25 mouse cellular contexts compared by ENCODE assay signal in genomic region chr14:97944643-97945268, GRCm38 (mm10).
DNase-seq lines count a peak whose midpoint lies in the region; ATAC-seq and TF ChIP-seq lines count a peak whose summit lies in the region.
"Had no signal": no experiment of that assay in that cellular context is flagged by ENCODE, and none has a peak within 500 bp of the region (broad histone marks: within the 10 kb centered on the region; RNA-seq: fewer than 3 reads in every experiment).

No protein-coding gene starts in this region.

- no peak for TF ChIP-seq CTCF in brain, embryonic 14.5 days (IDR thresholded peaks at IDR 0.05; ENCODE audit: borderline replicate concordance, extremely low read depth, insufficient read depth, insufficient read length)

- DNase-seq in midbrain, embryonic 11.5 days (ENCODE audit: low spot score, missing footprints), result no peak
- DNase-seq in brain, embryonic 14.5 days (ENCODE audit: low read depth), result peak; percentile 87
- DNase-seq in frontal cortex, postnatal 14 days (ENCODE audit: low spot score in 2 of 2), result no peak
- DNase-seq in spleen, postnatal 10 days (ENCODE audit: low spot score in 2 of 2), result no peak
- DNase-seq: adrenal gland, postnatal 36 days; cerebellum, adult 2 months; cerebellum, postnatal 25 days; heart, postnatal 14 days; kidney, adult 2 months; kidney, postnatal 36 days; right cerebral cortex, postnatal 25 days; thymus, adult 18-20 months; thymus, postnatal 25 days had no signal

- no peaks in the 10 kb centered on the region for H3K27me3 ChIP-seq in midbrain, embryonic 12.5 days
- no peaks in the 10 kb centered on the region for H3K27me3 ChIP-seq in midbrain, embryonic 11.5 days (ENCODE audit: control insufficient read depth, insufficient read depth, low read length)
- no peaks in the 10 kb centered on the region for H3K27me3 ChIP-seq in forebrain, embryonic 13.5 days
- no peaks in the 10 kb centered on the region for H3K27me3 ChIP-seq in hindbrain, embryonic 13.5 days
- H3K27me3 ChIP-seq: hindbrain, embryonic 15.5 days; intestine, embryonic 15.5 days; limb, embryonic 13.5 days; lung, embryonic 15.5 days had no signal

- no peak overlapping the region for H3K9ac ChIP-seq in midbrain, embryonic 12.5 days (replicated peaks)
- H3K9ac ChIP-seq in midbrain, embryonic 11.5 days (ENCODE audit: low read length), result no peak overlapping the region
- H3K9ac ChIP-seq in forebrain, embryonic 13.5 days, result no peak overlapping the region
- H3K9ac ChIP-seq in hindbrain, embryonic 13.5 days, result no peak overlapping the region
- H3K9ac ChIP-seq: hindbrain, embryonic 15.5 days; intestine, embryonic 15.5 days; limb, embryonic 13.5 days; lung, embryonic 15.5 days had no signal

- H3K27ac ChIP-seq in midbrain, embryonic 12.5 days (replicated peaks), result no peak overlapping the region
- H3K27ac ChIP-seq in midbrain, embryonic 11.5 days (ENCODE audit: low read depth, low read length), result no peak overlapping the region
- H3K27ac ChIP-seq in forebrain, embryonic 13.5 days, result no peak overlapping the region
- H3K27ac ChIP-seq in hindbrain, embryonic 13.5 days, result peak overlapping the region; percentile 42; the same call in 1 of the 2 replicates
- H3K27ac ChIP-seq: hindbrain, embryonic 15.5 days; intestine, embryonic 15.5 days; layer of hippocampus, adult 2 months; left cerebral cortex, adult 2 months; limb, embryonic 13.5 days; lung, embryonic 15.5 days; midbrain, embryonic 10.5 days had no signal

- 58% methylated on average over 9 of the region's 9 CpGs for WGBS in midbrain, embryonic 12.5 days
- WGBS in midbrain, embryonic 11.5 days, result 67% methylated on average over 9 of the region's 9 CpGs
- 38% methylated on average over 9 of the region's 9 CpGs for WGBS in forebrain, embryonic 13.5 days
- WGBS in hindbrain, embryonic 13.5 days, result 30% methylated on average over 9 of the region's 9 CpGs

- no peak overlapping the region for H3K4me2 ChIP-seq in midbrain, embryonic 12.5 days (replicated peaks)
- H3K4me2 ChIP-seq in midbrain, embryonic 11.5 days, result no peak overlapping the region
- no peak overlapping the region for H3K4me2 ChIP-seq in forebrain, embryonic 13.5 days
- H3K4me2 ChIP-seq in hindbrain, embryonic 13.5 days, result peak overlapping the region; percentile 23; the same call in 1 of the 2 replicates
- H3K4me2 ChIP-seq: hindbrain, embryonic 15.5 days; intestine, embryonic 15.5 days; limb, embryonic 13.5 days; liver, embryonic 11.5 days; lung, embryonic 15.5 days had no signal

- H3K9me3 ChIP-seq in midbrain, embryonic 12.5 days, result no peaks in the 10 kb centered on the region
- no peaks in the 10 kb centered on the region for H3K9me3 ChIP-seq in midbrain, embryonic 11.5 days (ENCODE audit: control insufficient read depth, low read length)
- no peaks in the 10 kb centered on the region for H3K9me3 ChIP-seq in forebrain, embryonic 13.5 days (replicated peaks)
- no peaks in the 10 kb centered on the region for H3K9me3 ChIP-seq in hindbrain, embryonic 13.5 days
- H3K9me3 ChIP-seq: hindbrain, embryonic 15.5 days; intestine, embryonic 15.5 days; limb, embryonic 13.5 days; lung, embryonic 15.5 days; midbrain, embryonic 10.5 days had no signal

- no peak for TF ChIP-seq POLR2A in brain, embryonic 14.5 days (IDR thresholded peaks at IDR 0.05; ENCODE audit: borderline replicate concordance, extremely low read depth, insufficient read depth, insufficient read length, poor library complexity, severe bottlenecking)

- ATAC-seq in midbrain, embryonic 12.5 days (ENCODE audit: low FRiP score, low read depth), result 0 out of 2 replicates have a peak, but pooled peaks have one; percentile 52
- no peak for ATAC-seq in midbrain, embryonic 11.5 days (ENCODE audit: low FRiP score)
- ATAC-seq in forebrain, embryonic 13.5 days, result peak; percentile 72; the same call in 1 of the 2 replicates
- ATAC-seq in hindbrain, embryonic 13.5 days (ENCODE audit: low FRiP score), result no peak
- ATAC-seq: CD4-positive, CD25-positive, alpha-beta regulatory T cell, adult 4 months; intestine, embryonic 15.5 days had no signal

- H3K36me3 ChIP-seq in midbrain, embryonic 12.5 days, result no peaks in the 10 kb centered on the region
- H3K36me3 ChIP-seq in midbrain, embryonic 11.5 days (ENCODE audit: control insufficient read depth, insufficient read depth, low read length), result no peaks in the 10 kb centered on the region
- no peaks in the 10 kb centered on the region for H3K36me3 ChIP-seq in forebrain, embryonic 13.5 days (ENCODE audit: poor library complexity, severe bottlenecking)
- H3K36me3 ChIP-seq in hindbrain, embryonic 13.5 days, result no peaks in the 10 kb centered on the region
- H3K36me3 ChIP-seq: hindbrain, embryonic 15.5 days; intestine, embryonic 15.5 days; limb, embryonic 13.5 days; lung, embryonic 15.5 days; midbrain, embryonic 10.5 days had no signal

- no peak overlapping the region for H3K4me3 ChIP-seq in midbrain, embryonic 12.5 days
- H3K4me3 ChIP-seq in midbrain, embryonic 11.5 days (ENCODE audit: low read depth, low read length), result no peak overlapping the region
- no peak overlapping the region for H3K4me3 ChIP-seq in forebrain, embryonic 13.5 days
- no peak overlapping the region for H3K4me3 ChIP-seq in hindbrain, embryonic 13.5 days
- H3K4me3 ChIP-seq: hindbrain, embryonic 15.5 days; intestine, embryonic 15.5 days; layer of hippocampus, adult 2 months; left cerebral cortex, adult 2 months; limb, embryonic 13.5 days; lung, embryonic 15.5 days; midbrain, embryonic 10.5 days had no signal

- H3K4me1 ChIP-seq in midbrain, embryonic 12.5 days, result no peaks in the 10 kb centered on the region
- no peaks in the 10 kb centered on the region for H3K4me1 ChIP-seq in midbrain, embryonic 11.5 days (ENCODE audit: control insufficient read depth, insufficient read depth, low read length)
- peaks cover 8% of the 10 kb centered on the region for H3K4me1 ChIP-seq in forebrain, embryonic 13.5 days
- H3K4me1 ChIP-seq in hindbrain, embryonic 13.5 days (replicated peaks), result no peaks in the 10 kb centered on the region
- H3K4me1 ChIP-seq: hindbrain, embryonic 15.5 days; intestine, embryonic 15.5 days; limb, embryonic 13.5 days; lung, embryonic 15.5 days; midbrain, embryonic 10.5 days had no signal

Comparison
In these comparisons a context has a peak if more than half of its experiments do, and no peak if none do; other contexts are left out.
1. ATAC-seq: peak in midbrain, embryonic 12.5 days (single experiment) and forebrain, embryonic 13.5 days (single experiment); none in midbrain, embryonic 11.5 days (single experiment) and hindbrain, embryonic 13.5 days (single experiment).